Mouse (Mus musculus) c-Kit-positive CD71-positive TER-119-positive erythroid progenitor cells, embryonic 14.5 days (primary cell): Measurements from ENCODE around the gene Acap2.

Experiments used
- DNase-seq: peaks from one replicate; pipeline ENCODE4 v3.0.0-alpha.2; 2013; ENCODE audit warnings: low spot score

The Acap2 gene

DNA sequence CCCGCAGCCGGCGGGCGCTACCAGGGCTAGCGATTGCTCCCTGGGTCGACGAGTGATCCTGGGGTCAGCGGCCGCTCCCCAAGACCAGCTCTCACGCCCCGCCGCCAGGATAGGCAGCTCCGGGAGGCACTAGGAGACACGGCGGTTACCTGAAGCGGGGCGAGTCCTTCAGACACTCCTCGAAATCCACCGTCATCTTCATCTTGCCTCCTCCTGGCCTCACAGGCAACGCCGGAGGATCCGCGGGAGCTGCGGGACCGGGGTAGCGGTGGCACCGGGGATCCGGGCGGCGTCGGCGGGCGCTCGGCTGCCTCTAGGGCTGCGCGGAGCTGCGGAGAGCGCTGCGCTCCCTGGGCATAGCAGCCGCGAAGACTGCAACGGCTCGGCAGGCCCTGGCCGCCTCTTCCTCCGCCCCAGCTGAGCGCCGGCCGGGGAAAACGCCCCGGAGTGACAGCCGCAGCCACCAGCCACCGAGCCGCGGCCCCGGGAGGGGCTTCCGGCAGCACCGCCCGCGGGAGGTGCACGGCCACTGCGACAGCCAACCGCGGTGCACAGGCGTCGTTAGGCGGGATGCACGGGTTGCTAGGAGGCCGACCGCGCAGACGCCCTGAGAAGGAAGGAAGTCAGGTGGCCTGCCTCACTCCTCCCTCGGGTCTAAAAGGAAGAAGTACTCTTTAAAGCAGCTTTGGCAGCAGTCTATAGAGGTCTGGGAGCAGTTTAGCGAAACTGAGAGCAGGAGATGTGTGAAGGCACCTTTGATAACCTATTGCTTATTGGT is at the start of gene Acap2:
Acap2 (minus strand) TSS at position 456 of the 778 bp plus-strand sequence.
- peak; percentile 93 for DNase-seq

DNA sequence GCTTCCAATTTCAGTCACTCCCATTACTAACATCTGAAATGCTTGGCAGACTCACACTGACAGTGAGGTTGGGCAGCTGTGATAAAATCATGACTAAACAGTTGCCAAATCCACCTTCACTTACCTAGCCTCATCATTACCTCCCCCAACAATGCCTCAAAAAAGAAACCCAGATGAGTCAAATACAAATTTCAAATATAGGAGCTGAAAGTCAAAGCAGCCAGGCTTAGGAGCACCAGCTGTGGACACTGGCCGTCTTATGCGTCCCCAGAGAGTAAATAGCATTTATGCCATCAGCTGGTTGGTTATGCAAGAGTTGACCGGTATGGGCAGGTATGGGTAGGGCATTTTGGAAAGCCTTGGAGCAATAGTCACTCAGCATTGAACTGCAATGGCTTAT is 48.4 kb upstream of the Acap2 start:
- DNase-seq: no peak

DNA sequence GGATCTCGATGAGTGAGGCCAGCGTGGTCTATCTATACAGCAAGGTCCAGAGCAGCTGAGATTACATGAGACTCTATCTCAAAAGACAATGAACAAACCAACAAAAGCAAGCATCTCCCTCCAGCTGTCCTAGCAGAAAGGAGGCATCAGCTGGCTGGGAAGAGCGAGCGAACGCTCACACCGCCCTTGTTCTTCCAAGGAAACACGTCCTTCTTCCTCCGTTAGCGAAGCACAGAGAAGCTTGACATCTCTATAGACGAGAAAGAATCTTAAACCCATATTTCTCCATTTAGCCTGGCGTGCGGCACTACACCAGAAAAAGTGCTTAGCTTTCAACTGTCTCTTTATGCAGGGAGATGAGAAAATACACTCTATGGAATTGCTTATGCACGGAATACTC is 47.7 kb upstream of the Acap2 start:
- DNase-seq: no peak

DNA sequence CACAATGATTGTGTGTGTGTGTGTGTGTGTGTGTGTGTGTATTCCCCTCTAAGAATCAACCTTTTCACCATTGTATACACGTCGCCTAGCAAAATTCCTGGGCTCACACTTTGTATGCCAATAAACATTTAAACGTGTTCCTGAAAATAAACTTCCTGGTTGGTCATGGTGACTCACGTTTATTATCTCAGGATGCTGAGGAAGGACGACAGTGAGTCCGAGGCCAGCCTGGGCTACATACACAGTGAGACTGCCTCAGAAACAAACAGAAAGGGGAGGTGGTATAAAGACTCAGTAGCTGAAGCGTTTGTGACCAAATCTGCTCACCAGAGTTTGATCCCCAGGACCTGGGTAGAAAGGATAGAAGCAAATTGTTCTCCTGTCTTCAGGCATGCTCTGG is 46.4 kb upstream of the Acap2 start:
- no peak for DNase-seq

DNA sequence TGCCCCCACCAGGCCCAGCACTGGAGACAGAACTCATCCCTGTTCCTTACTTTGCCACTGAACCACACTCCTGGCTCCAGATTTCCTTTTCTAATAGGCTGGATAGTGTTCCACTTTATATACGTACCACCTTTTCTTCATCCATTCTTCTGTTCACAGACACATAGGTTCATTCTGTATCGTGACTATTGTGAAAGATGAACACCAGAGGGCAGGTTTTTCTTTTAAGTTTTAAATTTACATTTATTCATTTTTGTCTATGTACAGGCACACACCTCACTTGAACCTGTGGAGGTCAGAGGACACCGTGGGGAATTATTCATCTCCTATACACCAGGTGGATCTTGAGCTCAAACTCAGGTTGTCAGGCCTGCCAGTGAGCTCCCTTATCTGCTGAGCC is 43.0 kb upstream of the Acap2 start:
- DNase-seq: no peak

DNA sequence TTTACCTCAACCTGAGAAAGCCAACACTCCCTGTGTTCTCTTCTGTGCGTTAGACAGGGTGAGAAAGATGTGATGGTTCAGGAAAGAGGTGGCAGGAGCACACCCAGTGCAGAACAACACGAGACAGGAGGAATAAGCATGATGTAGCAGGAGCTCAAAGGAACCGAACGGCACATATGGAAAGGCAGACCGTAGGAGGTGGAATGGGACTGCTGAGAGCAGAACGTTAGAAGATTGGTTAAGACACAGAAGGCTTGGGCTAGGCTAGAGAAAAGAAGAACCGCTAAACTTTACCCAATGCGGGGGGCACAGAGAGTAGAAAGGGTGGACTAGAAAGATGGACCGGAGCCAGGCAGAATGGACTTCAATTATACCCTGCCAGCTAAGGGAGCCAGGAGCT is 40.4 kb upstream of the Acap2 start:
- DNase-seq: no peak

DNA sequence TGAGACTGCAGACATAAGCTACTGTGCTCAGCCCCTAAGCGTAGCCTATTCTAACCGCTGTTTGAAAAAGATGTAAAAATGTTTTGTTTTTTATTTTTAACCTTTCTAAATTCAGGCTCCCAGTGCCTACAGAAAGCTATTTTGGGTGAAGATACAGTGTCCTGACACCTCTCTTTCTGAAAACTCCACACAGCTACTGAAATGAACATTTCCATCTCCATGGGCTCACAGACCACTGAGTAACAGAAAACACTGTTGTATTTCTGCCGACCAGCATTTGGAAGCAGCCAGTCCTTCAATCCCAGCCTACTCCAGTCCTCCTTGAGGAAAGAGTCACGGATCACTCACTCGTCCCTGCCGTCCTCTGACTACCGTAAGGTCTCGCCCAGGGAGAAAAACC is 39.5 kb upstream of the Acap2 start:
- DNase-seq: no peak

DNA sequence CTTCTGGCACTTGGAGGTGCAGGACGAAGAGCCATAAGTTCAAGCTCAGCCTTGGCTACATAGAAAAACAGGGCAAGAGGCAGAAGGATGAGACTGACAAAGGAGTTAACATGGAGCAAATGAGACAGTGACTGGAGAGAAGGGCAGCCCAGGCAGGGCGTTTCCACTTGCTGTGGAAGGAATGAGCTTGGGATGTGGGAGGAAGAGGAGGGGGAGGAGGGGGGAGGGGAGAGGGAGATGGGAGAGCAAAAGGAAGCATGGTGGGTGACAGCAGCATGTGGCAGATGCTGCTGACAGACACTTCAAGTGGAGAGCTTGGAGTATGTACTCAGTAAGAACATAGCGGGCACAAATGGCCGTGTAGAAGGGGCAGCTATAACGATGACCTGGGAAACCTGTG is 37.2 kb upstream of the Acap2 start:
- no peak for DNase-seq

DNA sequence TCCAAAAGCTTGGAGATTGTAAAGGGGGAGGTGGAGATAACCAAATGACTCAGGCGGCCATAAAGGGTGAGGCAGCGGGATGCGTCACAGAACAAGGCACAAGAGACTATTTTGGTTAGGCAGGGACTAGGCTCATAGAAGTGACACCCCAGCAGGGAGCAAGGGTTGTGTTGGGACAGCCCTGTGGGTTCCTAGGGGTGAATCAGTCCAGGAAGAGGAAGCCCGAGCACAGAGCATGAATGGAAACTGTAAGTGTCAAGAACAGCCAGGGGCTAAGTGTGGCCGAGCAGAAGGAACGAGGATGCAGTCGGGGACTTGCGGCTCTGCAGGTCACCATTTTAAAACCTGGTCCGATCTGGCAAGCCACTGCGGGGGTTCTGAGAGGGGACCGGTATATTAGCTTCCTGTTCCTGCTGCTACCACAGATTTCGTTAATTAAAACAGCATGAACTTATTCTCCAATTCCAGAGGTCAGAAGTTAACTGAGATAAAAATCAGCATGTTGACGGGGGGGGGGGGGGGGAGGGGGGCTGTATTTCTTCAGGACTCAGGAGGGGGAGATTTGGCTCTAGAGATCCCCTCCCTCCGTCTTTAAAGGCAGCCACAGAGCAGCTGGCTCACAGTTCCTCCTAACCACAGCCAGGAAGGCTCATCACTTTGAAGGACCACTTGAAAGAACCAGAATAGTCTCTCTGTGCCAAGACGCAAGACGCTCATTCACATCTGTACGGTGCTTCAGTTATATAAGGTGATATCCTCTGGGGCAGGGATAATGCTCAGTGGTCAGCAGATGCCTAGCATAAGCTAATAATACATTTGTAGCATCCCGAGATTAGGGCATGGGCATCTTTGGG is 34.6 kb upstream of the Acap2 start:
- no peak for DNase-seq

DNA sequence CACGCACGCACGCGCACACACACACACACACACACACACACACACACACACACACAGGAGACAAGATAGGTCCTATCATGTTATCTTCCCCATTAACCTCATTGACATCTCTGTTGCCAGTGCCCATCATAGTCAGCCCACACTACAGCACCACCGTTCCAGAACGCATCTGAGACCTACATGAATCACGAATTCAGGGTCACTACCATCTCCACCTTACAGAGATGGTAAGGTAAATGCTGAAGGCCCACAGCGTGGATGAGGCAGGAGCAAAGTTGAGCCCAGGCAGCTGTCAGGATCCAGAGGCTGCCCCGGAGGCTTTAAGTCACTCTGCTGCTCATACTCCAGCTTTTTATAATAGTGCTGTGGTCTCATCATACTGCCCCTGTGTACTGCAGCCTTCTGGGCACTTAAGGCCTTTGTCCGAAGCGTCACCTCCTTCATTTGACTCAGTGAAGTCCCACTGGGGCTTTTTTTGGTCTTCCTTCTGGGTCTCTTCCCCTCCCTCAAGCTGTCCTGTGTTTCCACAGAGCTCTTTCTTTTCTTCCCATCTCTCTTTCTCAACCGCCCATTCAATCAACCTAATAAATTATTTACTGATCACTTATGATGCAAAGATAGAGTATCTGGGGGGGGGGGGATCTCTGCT is 33.9 kb upstream of the Acap2 start:
- no peak for DNase-seq

DNA sequence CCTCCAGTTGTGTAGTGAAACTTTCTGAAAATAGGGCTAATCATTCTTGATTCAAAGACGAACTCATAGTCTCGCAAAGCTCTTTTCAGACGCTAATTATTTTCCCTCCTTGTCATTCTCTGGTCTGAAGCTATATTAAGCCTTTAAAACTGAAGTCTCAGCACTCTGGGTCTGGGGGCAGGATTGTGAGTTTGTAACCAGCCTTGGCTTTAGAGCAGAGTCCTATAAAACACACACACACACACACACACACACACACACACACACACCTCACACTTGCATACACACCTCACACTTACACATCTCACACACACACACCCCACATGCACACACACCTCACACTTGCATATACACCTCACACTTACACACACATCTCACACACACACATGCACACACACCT is 33.3 kb upstream of the Acap2 start:
- DNase-seq: no peak

DNA sequence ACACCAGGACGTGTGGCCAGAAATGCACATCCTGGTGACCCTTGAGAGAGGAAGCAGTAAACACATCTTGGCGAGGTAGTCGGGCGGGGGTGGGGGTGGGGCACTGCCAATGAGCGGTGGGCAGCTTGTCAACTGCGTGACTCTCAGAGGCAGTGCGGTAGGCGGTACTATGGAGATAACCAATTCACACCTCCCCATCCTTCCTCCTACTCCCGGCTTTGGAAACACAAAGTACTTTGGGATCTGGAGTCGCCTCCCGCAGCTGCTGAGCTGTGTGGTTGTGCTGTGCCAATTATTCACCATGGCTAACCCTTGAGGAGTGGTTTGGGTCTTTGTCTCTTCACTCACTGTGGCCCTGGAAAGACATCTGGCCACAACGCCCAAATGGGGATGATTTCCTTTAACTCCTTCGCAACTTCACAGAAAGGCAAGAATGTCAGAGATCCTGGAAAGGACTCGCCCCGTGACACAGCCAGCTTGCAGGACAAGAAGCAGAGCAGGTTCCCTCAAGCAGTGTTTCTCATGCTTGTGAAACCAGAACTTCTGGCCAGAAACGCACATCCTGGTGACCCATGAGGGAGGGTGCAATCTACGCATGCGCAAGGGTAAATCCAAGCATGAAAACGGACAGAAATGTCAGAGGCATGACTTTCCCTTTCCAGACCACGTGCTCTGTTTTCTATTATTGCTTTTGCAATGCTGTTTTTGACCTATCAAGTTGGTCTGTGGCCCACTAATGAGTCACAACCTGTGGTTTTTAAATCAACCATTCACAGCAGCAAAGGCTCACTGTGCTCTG is 32.7 kb upstream of the Acap2 start:
- no peak for DNase-seq

DNA sequence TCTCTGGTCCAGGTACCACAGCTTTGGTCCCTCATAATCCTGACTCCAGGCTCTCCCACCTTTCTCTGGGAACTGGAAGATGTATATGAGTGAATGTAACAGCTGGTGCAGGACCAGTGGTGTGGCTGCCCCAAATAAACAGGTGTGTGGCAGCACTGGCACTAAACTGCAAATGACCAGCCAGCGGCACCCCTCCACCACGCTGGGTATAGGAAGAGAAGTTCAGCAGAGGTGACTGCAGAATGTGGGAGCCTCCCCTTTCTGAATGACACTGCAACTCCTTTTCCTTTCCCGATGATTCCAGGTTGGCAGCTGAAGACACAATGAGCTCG is 32.1 kb upstream of the Acap2 start:
- DNase-seq: no peak

DNA sequence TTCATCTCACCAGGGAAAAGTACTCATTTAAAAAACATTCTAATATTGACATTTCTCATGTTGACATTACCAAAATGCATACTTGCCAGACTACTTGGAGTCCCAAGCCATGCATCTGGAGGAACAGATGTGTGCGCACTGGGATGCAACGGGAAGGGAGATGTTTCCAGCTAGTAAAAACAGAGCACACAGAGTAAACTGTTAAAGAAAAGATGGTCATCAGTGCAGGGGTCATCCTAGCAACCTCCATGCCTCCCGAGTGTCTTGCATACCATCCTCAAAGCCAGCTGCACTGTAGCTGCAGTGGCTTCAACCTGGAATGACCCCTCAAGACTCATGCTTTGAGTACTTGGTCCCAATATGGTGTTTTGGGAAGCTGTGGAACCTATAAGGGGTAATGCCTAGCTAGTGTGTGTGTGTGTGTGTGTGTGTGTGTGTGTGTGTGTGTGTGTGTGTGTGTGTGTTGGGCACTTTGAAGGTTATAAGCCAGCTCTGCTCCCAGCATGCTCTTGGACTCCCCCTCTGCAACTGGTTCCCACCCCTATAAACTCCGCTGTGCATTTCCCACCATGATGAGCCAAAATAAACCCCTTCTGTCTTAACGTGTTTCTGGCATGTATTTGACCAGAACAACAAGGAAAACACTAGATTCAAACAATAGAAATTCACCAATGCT is 31.6 kb upstream of the Acap2 start:
- no peak for DNase-seq

DNA sequence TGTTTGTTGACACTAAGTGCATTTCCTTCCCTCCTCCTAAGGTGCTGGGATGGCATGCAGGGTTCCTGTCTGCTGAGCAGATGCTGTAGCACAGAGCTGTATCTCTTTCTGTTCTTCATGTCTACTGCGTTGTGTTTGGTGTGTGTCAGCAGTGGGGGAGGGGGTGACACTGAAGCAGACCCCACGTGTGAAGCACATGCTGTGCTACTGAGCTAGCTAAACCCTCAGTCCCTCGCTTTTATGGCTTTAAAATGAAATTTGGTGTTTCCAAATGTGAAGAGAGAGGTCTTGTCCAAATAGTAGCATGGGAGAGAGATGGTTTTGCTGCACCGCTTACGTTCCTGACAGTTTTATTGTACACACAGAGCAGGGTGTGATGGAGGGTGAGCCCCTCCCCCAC is 30.5 kb upstream of the Acap2 start:
- no peak for DNase-seq

DNA sequence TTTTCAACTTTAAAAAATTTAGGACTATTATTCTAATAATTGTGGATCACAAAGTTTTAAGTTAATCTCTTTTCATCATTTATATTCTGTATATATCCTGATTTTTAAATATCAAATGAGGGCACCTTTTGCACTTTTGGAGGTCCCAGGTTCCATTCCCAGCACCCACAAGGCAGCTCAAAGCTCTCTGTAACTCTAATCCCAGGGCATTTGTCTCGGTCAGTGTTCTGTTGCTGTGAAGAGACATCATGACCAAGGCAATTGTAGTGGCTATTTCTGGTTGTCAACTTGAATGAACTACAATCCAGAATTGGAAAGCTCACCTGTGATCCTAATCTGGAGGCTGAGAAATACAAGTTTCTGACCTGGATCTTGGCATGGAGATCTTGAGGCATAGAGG is 26.7 kb upstream of the Acap2 start:
- no peak for DNase-seq

DNA sequence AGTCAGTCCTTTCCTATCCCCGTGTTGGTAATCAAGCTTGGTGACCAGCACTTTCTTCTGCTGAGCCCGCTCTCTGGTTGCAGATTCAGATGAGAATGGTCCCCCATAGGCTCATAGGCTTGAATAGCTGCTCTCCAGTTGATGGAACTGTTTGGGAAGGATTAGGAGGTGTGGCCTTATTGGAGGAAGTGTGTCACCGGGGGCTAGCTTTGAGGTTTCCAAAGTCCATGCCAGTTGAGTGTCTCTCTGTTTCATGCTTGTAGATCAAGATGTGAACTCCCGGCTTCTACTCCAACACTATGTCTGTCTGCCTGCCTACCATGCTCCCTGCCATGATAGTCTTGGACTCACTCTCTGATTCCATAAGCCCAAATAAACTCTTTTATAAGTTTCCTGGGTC is 14.2 kb upstream of the Acap2 start:
- DNase-seq: no peak

DNA sequence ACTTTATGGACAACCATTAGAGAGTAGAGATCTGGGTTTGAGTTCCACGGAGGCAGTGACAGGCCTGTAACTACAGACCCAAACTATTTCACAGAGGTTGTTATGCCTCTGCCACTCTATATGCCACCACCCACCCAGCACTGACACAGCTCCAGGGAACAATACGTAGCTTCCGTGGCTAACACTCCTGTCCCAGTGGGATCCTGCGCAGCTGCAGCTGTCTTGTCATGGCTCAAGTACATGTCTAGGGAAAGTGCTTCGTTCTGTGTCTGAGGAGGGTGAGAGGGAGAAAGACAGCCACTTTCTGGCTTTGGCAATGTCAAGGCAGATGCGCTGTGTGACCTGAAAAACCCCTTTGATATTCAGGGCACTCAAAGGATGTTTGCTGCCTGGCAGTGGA is 12.4 kb upstream of the Acap2 start:
- no peak for DNase-seq

DNA sequence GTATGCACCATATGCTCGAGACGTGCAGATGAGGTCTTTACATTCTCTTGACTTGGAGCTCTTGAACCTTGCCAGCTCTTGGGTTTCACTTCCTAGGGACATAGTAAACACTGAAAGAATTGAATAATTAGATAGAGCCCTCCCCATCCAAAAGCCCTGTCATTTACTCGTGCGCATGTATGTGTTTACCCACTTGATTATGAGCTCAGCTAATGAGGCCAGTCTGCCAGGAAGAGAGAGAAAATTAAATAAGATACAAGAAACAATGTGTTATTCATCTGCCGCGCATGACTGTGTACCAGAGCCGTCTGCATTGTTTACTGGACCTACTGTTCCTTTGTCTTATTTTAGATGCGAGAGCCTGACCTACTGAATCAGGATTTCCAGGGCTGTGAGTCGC is 10.5 kb upstream of the Acap2 start:
- no peak for DNase-seq

DNA sequence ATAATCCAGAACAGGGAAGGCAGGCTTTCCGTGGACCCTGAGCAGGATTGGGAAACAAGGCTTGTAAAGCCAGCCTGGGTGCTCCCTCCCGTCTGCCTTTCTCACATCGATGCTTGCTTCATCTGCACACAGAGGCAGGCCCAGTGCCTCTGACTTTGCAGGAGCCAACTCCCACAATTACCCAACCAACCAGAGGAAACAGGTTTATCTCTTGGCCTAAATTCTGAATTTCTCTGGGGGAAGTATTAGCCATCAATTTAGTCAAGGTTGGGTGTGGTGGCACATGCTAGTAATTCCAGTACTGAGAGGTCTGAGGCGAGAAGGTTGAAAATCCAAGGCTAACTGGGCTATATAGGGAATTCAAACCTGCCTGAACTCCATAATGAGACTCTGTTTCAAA is 9.4 kb upstream of the Acap2 start:
- no peak for DNase-seq

DNA sequence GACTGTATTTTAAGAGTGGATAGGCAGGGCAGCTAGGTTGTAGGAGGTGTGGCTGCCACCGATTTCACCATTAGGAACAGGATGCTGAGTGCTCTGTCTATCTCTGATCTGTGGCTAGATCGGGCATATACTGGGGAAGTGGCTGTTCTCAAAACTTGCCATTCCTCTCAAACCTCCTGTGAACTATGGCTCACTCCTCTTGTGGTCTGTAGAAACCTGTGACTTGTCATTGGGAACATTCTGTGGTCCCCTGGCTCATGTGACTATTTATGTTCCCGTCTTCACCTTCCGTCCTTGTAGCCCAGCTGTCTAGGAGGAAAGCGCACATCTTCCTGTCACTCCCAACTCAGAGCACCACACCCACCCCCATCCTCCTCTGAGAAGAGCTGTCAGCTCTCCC is 8.9 kb upstream of the Acap2 start:
- no peak for DNase-seq

DNA sequence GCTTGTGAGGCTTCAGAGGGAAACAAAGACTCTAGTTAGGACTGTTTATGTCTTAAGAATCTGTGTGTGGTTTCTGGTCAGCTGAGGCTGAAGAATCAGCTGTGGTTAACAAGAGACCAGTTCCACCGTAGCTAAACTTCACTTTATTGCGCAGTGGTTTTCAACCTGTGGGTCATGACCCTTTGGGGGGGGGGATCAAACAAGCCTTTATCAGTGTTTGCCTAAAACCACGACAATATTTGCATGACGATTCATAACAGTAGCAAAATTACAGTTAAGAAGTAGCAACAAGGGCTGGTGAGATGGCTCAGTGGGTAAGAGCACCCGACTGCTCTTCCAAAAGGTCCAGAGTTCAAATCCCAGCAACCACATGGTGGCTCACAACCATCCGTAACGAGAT is 4.7 kb upstream of the Acap2 start:
- DNase-seq: no peak
